In the genomic region with DNA sequence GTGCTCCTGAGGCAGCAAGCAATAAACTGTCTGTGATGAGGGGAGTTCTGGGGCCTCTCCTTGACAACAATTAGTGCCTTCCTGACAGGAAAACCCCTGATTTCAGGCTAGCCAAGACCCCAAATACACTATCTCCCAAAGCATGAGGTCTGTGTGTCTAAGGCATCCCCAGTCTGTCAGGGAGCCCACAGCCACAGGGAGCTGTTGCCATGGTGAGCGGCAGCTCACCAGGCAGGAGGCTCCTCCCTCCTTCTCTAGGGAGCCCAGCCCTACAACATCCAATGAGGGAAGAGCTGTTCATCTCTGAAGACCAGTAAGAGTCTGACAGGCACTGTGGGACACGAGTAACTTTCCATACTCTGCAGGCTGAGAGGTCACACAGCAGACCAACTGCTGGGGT, we compare ENCODE assay signal across 9 mouse cellular contexts. TPM values are rescaled to one million over a fixed set of nuclear protein-coding genes. Genes with fewer than 3 reads are reported as not detected.
DNase-seq lines count a peak whose midpoint lies in the region; ATAC-seq and TF ChIP-seq lines count a peak whose summit lies in the region.
"Had no signal": no experiment of that assay in that cellular context is flagged by ENCODE, and none has a peak within 500 bp of the region (broad histone marks: within the 10 kb centered on the region; RNA-seq: fewer than 3 reads in every experiment).

No protein-coding gene starts in this region.

- no peak overlapping the region for H3K9ac ChIP-seq in embryonic facial prominence, embryonic 12.5 days
- H3K9ac ChIP-seq in hindbrain, embryonic 16.5 days (ENCODE audit: low read depth, low read length): peak overlapping the region; percentile 23; the same call in 1 of the 2 replicates
- H3K9ac ChIP-seq in liver, postnatal 0 days (replicated peaks): no peak overlapping the region

- H3K4me2 ChIP-seq in embryonic facial prominence, embryonic 12.5 days (replicated peaks): no peak overlapping the region
- no peak overlapping the region for H3K4me2 ChIP-seq in hindbrain, embryonic 16.5 days (ENCODE audit: low read length)
- no peak overlapping the region for H3K4me2 ChIP-seq in liver, postnatal 0 days (ENCODE audit: low read depth, low read length)

- 0 out of 2 replicates have a peak, but pooled peaks have one; percentile 31 for ATAC-seq in embryonic facial prominence, embryonic 12.5 days (ENCODE audit: insufficient number of reproducible peaks, insufficient read depth, low FRiP score, low TSS enrichment)
- peak; percentile 79 for ATAC-seq in hindbrain, embryonic 16.5 days
- no peak for ATAC-seq in liver, postnatal 0 days
- ATAC-seq: Patski had no signal

- TF ChIP-seq CTCF in olfactory bulb, adult 2 months (IDR thresholded peaks at IDR 0.05; ENCODE audit: insufficient read depth, low read depth, low read length): no peak
- no peak for TF ChIP-seq CTCF in liver, postnatal 0 days (IDR thresholded peaks at IDR 0.05; ENCODE audit: low read depth)

- WGBS in embryonic facial prominence, embryonic 12.5 days: 3% methylated on average over 2 of the region's 2 CpGs
- 0% methylated on average over 2 of the region's 2 CpGs for WGBS in hindbrain, embryonic 16.5 days
- 7% methylated on average over 2 of the region's 2 CpGs for WGBS in olfactory bulb, adult 2 months
- WGBS in liver, postnatal 0 days (ENCODE audit: insufficient replicate concordance): 3% methylated on average over 2 of the region's 2 CpGs

- no peaks in the 10 kb centered on the region for H3K9me3 ChIP-seq in embryonic facial prominence, embryonic 12.5 days
- no peaks in the 10 kb centered on the region for H3K9me3 ChIP-seq in hindbrain, embryonic 16.5 days (ENCODE audit: control insufficient read depth, low read length)
- H3K9me3 ChIP-seq in liver, postnatal 0 days (ENCODE audit: low read length): no peaks in the 10 kb centered on the region

- peak; percentile 76 for DNase-seq in layer of hippocampus, adult 11-12 months (ENCODE audit: low spot score)
- DNase-seq in layer of hippocampus, adult 9-10 months (ENCODE audit: low spot score): no peak
- no peak for DNase-seq in liver, postnatal 0 days
- DNase-seq in c-Kit-positive CD71-positive TER-119-positive erythroid progenitor cells, embryonic 14.5 days (ENCODE audit: low spot score): no peak
- no peak for DNase-seq in gastrocnemius, postnatal 36 days

- intact Hi-C loops in gastrocnemius, postnatal 36 days (cut with DNase I): no loop called here

- H3K27me3 ChIP-seq in embryonic facial prominence, embryonic 12.5 days: peaks cover 40% of the 10 kb centered on the region
- H3K27me3 ChIP-seq in hindbrain, embryonic 16.5 days (replicated peaks; ENCODE audit: control insufficient read depth, insufficient read depth, low read length): no peaks in the 10 kb centered on the region
- peaks cover 28% of the 10 kb centered on the region for H3K27me3 ChIP-seq in liver, postnatal 0 days (ENCODE audit: insufficient read depth, low read length)

- no peak overlapping the region for H3K27ac ChIP-seq in embryonic facial prominence, embryonic 12.5 days
- H3K27ac ChIP-seq in hindbrain, embryonic 16.5 days (ENCODE audit: low read depth, low read length): peak overlapping the region; percentile 68
- peak overlapping the region; percentile 88 for H3K27ac ChIP-seq in olfactory bulb, adult 2 months (ENCODE audit: insufficient read depth, low read depth, low read length)
- H3K27ac ChIP-seq in liver, postnatal 0 days (ENCODE audit: low read depth): no peak overlapping the region

- peaks cover 6% of the 10 kb centered on the region; the same call in 1 of the 2 replicates for H3K4me1 ChIP-seq in embryonic facial prominence, embryonic 12.5 days
- peaks cover 26% of the 10 kb centered on the region for H3K4me1 ChIP-seq in hindbrain, embryonic 16.5 days (ENCODE audit: control insufficient read depth, insufficient read depth, low read depth, low read length)
- peaks cover 29% of the 10 kb centered on the region for H3K4me1 ChIP-seq in olfactory bulb, adult 2 months (ENCODE audit: control insufficient read depth, insufficient read depth, low read length)
- H3K4me1 ChIP-seq in liver, postnatal 0 days (ENCODE audit: insufficient read depth): no peaks in the 10 kb centered on the region

- no peak overlapping the region for H3K4me3 ChIP-seq in embryonic facial prominence, embryonic 12.5 days
- H3K4me3 ChIP-seq in hindbrain, embryonic 16.5 days (ENCODE audit: low read length): no peak overlapping the region
- no peak overlapping the region for H3K4me3 ChIP-seq in olfactory bulb, adult 2 months (ENCODE audit: insufficient read depth, low read depth, low read length)
- no peak overlapping the region for H3K4me3 ChIP-seq in liver, postnatal 0 days (ENCODE audit: low read depth, low read length)

- no peak for TF ChIP-seq EP300 in liver, postnatal 0 days (IDR thresholded peaks at IDR 0.05; ENCODE audit: low read depth)

- H3K36me3 ChIP-seq in embryonic facial prominence, embryonic 12.5 days: no peaks in the 10 kb centered on the region
- H3K36me3 ChIP-seq in hindbrain, embryonic 16.5 days (ENCODE audit: control insufficient read depth, insufficient read depth, low read length): no peaks in the 10 kb centered on the region
- no peaks in the 10 kb centered on the region for H3K36me3 ChIP-seq in liver, postnatal 0 days (replicated peaks; ENCODE audit: insufficient read depth, low read length)

- no peak for TF ChIP-seq POLR2A in olfactory bulb, adult 2 months (IDR thresholded peaks at IDR 0.05; ENCODE audit: insufficient read depth, low read depth, low read length)

RNA-seq across cellular contexts. Expression of a gene that starts 3.0 kb away (rescaled TPM):
- polyA plus RNA-seq in embryonic facial prominence, embryonic 12.5 days (2016; fragmentation: Nextera tagmentation; extraction: Ambion mirVana): 0.22 and 0.42 TPM in 2 replicates
- 5.4 and 9.7 TPM in 2 replicates for polyA plus RNA-seq in hindbrain, embryonic 16.5 days (2015; fragmentation: Nextera tagmentation; extraction: Ambion mirVana)
- polyA plus RNA-seq in olfactory bulb, adult 2 months (2012; ENCODE audit: insufficient read depth, insufficient read length, low replicate concordance, missing spikeins): 147 TPM in 1 of 2 replicates, not detected in the other
- polyA plus RNA-seq in liver, postnatal 0 days (2015; fragmentation: Nextera tagmentation; extraction: Ambion mirVana): 0.05 TPM in 1 of 2 replicates, not detected in the other
- 1,000 to 10,000 TPM; 2,073 to 2,141 TPM for total RNA-seq in gastrocnemius, postnatal 36 days (2021)
- polyA plus RNA-seq: Patski had no signal

RNA-seq across cellular contexts. Expression of a gene that starts 24.7 kb away (rescaled TPM):
- 2.8 and 4.9 TPM in 2 replicates for polyA plus RNA-seq in embryonic facial prominence, embryonic 12.5 days (2016; fragmentation: Nextera tagmentation; extraction: Ambion mirVana)
- 41.4 and 47.3 TPM in 2 replicates for polyA plus RNA-seq in hindbrain, embryonic 16.5 days (2015; fragmentation: Nextera tagmentation; extraction: Ambion mirVana)
- polyA plus RNA-seq in olfactory bulb, adult 2 months (2012; ENCODE audit: insufficient read depth, insufficient read length, low replicate concordance, missing spikeins): 209 TPM in 1 of 2 replicates, not detected in the other
- polyA plus RNA-seq in liver, postnatal 0 days (2015; fragmentation: Nextera tagmentation; extraction: Ambion mirVana): not detected in 2 replicates
- total RNA-seq in gastrocnemius, postnatal 36 days (2021): not detected

RNA-seq across cellular contexts. Expression of a gene that starts 27.3 kb away (rescaled TPM):
- 458 and 495 TPM in 2 replicates for polyA plus RNA-seq in embryonic facial prominence, embryonic 12.5 days (2016; fragmentation: Nextera tagmentation; extraction: Ambion mirVana)
- polyA plus RNA-seq in hindbrain, embryonic 16.5 days (2015; fragmentation: Nextera tagmentation; extraction: Ambion mirVana): 380 and 389 TPM in 2 replicates
- not detected in 2 replicates for polyA plus RNA-seq in olfactory bulb, adult 2 months (2012; ENCODE audit: insufficient read depth, insufficient read length, low replicate concordance, missing spikeins)
- polyA plus RNA-seq in liver, postnatal 0 days (2015; fragmentation: Nextera tagmentation; extraction: Ambion mirVana): 120 and 125 TPM in 2 replicates
- total RNA-seq in gastrocnemius, postnatal 36 days (2021): 10 to 100 TPM; 40.4 to 45.1 TPM

RNA-seq across cellular contexts. Expression of a gene that starts 42.8 kb away (rescaled TPM):
- not detected in 2 replicates for polyA plus RNA-seq in embryonic facial prominence, embryonic 12.5 days (2016; fragmentation: Nextera tagmentation; extraction: Ambion mirVana)
- not detected in 2 replicates for polyA plus RNA-seq in hindbrain, embryonic 16.5 days (2015; fragmentation: Nextera tagmentation; extraction: Ambion mirVana)
- polyA plus RNA-seq in olfactory bulb, adult 2 months (2012; ENCODE audit: insufficient read depth, insufficient read length, low replicate concordance, missing spikeins): not detected in 2 replicates
- 0.20 and 0.27 TPM in 2 replicates for polyA plus RNA-seq in liver, postnatal 0 days (2015; fragmentation: Nextera tagmentation; extraction: Ambion mirVana)
- total RNA-seq in gastrocnemius, postnatal 36 days (2021): not detected
- polyA plus RNA-seq: Patski had no signal

RNA-seq across cellular contexts. Expression of a gene that starts 53.2 kb away (rescaled TPM):
- 0.12 TPM in 1 of 2 replicates, not detected in the other for polyA plus RNA-seq in embryonic facial prominence, embryonic 12.5 days (2016; fragmentation: Nextera tagmentation; extraction: Ambion mirVana)
- polyA plus RNA-seq in hindbrain, embryonic 16.5 days (2015; fragmentation: Nextera tagmentation; extraction: Ambion mirVana): 0.21 and 0.35 TPM in 2 replicates
- not detected in 2 replicates for polyA plus RNA-seq in olfactory bulb, adult 2 months (2012; ENCODE audit: insufficient read depth, insufficient read length, low replicate concordance, missing spikeins)
- 0.35 and 0.44 TPM in 2 replicates for polyA plus RNA-seq in liver, postnatal 0 days (2015; fragmentation: Nextera tagmentation; extraction: Ambion mirVana)
- total RNA-seq in gastrocnemius, postnatal 36 days (2021): under 1 TPM; 0.22 to 0.38 TPM
- polyA plus RNA-seq: Patski had no signal

Comparison
In these comparisons a context has a peak if more than half of its experiments do, and no peak if none do; other contexts are left out.
1. H3K27ac ChIP-seq: peak in hindbrain, embryonic 16.5 days (single experiment) and olfactory bulb, adult 2 months (single experiment); none in embryonic facial prominence, embryonic 12.5 days (single experiment) and liver, postnatal 0 days (single experiment).